Mouse (Mus musculus): ENCODE results near the gene Bpgm.
A peak's percentile ranks its signal among the peaks of the same experiment; 100 is the strongest.

Gene Bpgm

DNA sequence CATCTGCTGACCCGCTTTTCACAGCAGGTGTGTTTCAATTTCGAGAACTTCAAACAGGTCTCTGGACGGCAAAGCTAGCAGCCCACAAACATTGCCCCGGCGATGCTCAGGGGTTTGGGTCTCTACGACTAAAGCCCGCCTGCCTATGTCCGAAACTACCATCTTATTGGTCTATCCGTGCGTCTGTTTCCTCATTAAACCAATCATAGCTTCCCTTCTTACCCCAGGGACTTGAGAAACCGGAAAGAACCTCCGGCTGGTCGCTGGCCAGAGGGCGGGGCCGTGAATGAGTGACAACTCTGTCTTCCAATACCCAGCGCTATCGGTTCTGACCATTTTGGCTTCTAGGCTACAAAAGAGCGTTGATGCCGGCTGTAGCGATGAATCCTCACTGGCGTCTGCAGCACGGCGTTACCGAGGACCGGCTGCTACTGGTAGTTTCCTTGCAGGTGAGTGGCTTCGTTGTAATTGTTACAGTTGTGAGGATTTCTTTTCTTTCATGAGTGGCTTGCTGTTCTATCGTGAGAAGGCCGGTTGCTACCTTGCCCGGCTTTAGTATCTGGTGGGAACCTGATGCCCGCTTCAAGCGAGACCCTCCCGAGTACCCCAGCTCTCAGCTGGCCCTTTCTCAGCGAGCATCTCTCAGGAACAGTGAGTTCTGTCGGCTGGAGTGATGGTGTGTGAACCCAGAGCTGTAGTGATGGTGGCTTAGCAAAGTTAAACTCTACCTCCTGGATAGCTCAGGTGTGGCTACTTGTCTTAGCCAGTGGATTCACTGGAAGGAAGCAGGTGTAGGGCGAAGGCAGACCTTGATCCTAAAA, at the start of gene Bpgm:
Gene Bpgm, plus strand, starts transcription at position 234 of the 821 bp plus-strand sequence.
- DNase-seq (ENCODE audit: low read depth, low spot score), result peak; percentile 97

DNA sequence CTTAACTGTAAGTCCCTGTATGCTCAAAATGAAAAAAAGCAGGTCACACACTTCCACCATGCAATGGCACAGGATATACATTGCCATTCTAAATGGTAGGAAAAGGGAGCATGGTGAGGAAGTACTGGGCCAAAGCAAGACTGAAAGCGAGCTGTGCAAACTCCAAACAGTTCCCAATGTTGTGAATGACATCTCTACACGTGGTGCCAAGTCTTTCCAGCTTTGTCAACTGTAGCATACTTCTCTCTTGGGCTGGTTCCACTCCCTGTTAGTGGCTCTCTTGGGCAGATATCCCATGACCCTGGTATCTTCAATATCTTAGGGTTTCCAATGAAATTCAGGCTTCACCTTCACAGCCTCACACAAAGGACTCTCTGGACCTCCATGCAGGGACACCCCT, 37.0 kb upstream of the Bpgm start:
- no peak for DNase-seq (ENCODE audit: low read depth, low spot score)

DNA sequence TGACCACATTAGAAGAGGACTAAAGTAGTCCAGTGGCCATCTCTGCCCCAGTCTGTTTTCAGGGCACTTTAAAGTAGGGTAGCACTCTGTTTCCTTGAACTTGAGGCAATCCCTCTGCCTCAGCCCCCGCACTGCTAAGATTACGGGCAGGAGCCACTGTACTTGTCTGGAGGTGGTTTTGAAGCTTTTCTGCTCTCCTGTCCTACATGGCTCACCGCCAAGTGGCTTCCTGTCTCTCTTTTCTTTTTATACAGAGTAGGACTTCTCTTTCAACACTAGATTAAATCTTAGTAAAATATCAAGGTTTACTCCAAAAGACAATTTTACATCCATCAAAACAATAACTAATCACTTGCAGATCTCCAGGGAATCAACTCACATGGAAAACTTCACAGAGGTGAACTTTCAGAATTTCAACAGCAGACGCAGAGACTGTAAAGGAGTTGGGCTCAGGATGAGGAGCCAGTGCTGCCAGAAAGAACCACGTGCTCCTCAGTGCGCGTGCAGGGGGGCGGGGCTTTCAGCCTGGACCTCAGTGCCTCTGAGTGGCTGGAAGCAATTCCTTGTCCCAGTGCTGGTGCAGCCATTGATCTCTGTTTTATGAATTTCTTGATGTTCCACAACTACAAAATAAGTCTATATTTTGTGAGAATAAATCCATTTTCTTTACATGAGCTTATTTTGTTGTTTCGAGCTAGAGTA, 34.3 kb upstream of the Bpgm start:
- no peak for DNase-seq (ENCODE audit: low read depth, low spot score)

DNA sequence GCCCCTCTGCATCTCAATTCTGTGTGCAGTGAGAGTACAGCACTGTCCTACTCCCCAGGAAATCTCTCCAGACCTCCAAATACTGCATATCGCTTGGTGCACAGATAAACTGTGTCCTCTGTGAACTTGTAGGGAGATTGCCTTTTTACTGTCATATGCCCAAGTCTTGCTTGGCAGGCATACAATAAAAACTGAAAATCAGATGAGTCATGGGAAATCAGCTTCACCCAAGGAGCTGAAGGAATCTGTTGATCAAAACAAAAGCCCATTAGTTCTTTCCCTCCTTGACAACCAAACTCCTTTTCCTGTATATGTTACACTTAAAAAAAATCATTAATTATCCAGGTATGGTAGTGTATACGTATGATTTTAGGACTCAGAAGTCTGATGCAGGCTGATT, 32.2 kb upstream of the Bpgm start:
- DNase-seq (ENCODE audit: low read depth, low spot score), result no peak

DNA sequence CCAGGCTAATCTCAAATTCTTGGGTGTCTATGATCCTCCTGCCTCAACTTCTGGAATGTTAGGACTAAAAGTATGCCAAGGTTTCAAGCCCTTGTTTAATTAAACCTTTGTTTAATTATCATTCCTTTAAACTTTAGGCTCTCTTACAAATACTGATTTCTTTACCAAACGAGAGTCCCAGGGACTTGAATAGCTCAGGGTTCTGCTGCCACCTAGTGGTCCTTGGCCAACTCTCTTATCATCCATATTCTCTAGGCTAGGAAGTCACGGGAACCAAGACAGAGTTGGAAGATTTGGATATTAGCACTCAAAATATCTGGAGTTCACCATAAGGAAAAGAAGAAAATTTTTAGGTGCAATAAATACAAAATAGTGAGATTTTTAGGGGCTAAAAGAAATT, 28.0 kb upstream of the Bpgm start:
- DNase-seq (ENCODE audit: low read depth, low spot score), result peak; percentile 51

DNA sequence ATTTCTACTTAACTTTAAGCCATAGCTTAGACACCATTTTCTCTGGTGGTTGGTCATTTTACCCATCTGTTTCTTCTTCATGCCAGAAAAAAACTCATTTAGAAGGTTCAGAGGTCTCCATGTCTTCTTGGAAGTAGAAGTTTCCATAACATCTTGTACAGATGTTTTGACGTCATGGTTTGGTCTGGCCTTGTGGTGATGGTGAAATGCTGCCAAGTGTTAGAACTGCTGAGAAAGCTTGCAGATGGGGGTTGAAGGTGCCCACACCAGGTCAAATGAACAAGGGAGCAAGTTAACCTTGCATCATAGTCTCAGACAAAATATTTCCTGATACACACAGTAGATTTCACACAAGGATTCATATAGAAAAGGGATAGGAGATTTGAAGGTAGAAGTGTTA, 27.3 kb upstream of the Bpgm start:
- no peak for DNase-seq (ENCODE audit: low read depth, low spot score)

DNA sequence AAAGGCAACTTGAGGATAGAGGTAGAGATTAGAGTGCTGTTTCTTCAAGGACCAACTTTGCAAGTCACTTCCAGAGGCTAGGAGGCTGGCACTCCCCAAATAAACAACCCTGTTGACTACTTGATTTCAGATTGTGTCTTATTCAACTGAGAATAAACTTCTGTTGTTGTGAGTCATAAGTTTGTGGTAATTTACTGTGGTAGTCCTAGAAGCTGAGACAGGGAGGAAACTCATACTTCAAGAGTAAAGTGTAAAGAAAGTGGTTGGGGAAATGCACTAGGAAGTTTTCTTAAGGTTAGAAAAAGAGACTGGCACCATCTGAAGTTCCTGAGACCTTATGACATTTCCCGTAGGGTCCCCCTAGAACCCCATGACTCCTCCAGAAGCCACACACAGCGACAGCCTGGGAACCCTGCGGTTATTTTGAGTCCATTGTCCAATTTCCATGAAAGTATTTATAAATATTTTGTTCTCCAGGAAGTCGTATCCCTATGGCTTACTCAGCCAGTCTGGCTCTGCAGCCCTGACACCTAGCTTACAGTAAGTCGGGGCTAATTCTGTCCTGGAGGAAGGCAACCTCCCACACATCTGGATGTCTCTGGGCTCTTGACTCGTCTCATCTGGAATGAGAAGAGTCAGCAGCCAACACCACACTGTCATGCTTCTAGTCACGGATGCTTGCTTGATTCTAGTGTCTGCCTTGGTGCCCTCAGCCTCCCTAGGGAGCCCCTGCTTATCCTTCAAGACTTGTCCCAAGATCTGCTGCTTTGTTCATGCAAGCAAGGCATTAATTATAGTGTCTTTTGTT, 22.8 kb upstream of the Bpgm start:
- no peak for DNase-seq (ENCODE audit: low read depth, low spot score)

DNA sequence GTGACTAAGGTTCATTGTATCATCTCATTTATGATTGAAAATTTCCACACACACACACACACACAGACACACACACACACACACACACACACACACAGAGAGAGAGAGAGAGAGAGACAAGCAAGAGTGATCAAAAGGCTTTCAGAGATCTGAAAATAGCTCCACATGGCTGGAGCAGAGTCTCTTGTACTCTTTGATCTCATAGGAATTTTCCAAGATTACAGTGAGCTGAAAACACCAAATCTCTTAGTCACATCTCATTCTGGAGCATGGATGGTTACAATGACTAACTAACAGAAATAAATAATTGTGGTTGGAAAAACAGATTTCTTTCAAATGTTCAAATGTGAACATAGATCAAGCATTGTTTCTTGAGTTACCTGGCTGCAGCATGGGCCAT, 16.6 kb upstream of the Bpgm start:
- no peak for DNase-seq (ENCODE audit: low read depth, low spot score)

DNA sequence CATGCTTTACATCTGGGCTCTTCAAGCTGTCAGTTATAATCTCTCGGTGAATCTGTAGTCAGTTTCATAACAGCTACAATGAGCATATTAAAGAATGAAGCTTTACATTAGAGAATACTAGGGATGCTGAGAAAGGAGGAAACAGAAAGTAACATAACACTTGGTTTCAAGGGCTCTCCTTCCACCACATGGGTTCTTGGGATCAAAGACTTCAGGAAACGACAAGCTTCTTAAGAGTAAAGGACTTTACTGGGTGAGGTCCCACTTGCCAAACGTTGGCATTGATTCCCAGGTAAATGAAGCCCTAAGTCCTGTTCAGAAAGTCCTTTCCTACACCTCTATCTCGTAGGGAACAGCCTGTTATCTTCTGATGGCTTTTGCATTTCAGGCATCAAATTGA, 15.4 kb upstream of the Bpgm start:
- DNase-seq (ENCODE audit: low read depth, low spot score), result no peak

DNA sequence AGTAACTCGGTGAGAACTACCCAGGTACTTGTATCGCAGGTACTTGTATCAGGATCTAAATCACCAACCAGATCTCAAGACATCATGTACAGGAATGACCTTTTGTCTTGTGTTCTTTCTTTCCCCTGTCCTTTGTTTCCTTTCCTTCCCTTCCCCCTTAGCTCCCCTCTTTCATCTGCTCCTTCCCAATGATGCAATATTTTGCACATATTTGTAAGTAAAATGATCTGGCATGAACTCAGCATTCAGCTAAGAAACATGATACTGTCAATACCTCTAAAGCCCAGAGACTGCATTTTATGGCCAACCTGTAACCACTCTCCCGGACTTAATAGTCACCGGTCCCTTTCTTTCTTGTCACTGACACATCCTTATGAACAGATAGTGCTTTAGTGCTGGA, 12.4 kb upstream of the Bpgm start:
- DNase-seq (ENCODE audit: low read depth, low spot score), result no peak

DNA sequence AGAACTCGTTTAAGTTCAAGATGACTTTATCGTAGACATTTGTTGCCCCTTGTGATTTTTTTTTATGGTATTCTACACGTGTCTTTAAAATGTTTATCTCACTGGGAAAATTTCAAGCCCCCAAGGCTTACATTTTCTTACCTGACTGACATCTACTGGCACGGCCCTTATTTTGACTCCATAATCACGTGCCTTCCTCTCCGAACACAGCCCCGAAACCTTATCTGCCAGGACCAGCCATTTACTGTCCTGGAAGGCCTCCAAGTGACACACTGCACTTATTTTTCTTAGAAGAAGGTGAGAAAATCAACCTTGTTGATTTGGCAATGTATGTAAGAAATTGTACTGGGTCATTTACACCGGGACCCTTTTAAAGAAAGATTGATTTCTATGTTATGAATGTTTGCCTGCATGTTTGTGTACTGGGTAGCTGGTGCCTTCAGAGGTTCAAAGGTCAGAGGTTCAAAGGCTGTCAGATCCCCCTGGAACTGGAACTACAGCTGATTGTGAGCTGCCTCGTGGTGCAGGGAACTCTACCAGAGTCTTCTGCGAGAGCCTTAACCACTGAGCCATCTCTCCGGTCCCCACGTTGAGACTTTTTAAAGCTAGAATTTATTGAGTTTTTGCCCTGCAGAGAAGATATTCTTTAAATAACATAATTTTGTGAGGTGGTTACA, 4.4 kb upstream of the Bpgm start:
- DNase-seq (ENCODE audit: low read depth, low spot score), result no peak

DNA sequence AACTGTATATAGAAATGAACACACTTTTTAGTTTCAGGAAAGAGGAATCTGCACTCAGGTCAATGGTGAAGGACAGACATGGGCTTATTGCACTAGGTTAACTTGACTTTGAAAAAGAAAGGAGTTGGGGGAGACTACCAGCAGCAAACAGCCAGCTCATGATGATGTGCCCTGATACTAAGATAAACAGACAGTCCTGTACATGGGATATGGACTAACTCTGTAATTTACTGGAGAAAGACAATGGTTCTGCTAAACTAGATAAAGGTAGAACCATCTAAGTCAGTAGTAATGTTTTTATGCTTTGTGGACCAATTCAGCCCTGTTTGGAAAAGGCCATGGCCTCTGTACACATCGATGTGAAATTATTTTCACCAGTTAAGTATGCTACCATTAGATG, 2.7 kb upstream of the Bpgm start:
- no peak for DNase-seq (ENCODE audit: low read depth, low spot score)

DNA sequence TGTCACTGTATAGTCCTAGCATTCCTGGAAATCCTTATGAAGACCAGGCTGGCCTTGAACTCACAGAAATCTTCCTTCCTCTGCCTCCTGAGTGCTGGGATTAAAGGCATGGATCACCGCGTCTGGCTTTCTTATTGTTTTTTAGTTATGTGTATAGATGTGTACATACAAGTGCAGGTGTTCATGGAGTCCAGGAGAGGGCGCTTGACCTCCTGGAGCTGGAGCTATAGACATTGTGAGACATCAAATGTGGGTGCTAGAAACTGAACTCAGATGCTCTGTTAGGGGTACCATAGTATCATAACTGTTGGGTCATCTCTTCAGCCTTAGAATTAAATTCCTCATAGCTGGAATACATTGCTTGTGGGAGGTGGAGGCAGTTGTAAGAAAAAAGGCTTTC, 2.0 kb upstream of the Bpgm start:
- no peak for DNase-seq (ENCODE audit: low read depth, low spot score)

DNA sequence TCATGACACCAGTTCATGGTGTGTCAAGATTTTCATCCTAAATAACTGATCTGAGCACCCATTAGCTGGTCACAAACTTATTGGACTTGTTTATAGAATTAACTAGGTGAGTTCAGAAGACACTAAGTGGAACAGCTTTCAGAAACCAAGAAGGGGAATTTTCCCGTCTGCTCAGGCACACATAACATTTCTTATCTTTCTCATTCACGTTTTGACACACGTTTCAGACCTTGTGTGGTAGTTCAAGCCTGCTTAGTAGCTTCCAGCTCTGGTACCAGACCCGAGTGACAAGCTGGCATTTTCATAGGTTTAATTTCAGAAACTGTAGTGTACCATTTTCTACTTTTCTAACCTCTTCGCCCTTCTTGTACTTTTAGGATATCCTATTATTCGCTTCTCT, 616 bp upstream of the Bpgm start:
- DNase-seq (ENCODE audit: low read depth, low spot score), result no peak

DNA sequence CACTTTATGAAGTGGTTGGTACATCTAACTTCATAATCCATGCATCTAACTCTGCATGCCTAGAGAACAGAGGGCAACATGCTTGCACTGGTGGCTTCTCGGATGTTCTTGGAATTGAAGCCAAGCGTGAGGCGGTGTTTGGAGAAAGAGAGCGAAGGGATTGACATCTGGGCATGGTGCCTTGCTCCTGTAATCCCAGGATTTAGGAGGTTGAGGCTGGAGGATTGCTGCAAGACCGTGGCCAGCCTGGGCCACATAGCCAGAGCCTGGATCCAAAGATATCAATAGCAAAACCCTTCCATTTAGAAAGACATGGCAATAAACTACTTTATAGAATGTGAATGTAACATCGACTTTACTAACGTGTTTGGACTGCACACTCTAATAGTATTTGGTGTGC, 2.0 kb downstream of the Bpgm start:
- no peak for DNase-seq (ENCODE audit: low read depth, low spot score)

DNA sequence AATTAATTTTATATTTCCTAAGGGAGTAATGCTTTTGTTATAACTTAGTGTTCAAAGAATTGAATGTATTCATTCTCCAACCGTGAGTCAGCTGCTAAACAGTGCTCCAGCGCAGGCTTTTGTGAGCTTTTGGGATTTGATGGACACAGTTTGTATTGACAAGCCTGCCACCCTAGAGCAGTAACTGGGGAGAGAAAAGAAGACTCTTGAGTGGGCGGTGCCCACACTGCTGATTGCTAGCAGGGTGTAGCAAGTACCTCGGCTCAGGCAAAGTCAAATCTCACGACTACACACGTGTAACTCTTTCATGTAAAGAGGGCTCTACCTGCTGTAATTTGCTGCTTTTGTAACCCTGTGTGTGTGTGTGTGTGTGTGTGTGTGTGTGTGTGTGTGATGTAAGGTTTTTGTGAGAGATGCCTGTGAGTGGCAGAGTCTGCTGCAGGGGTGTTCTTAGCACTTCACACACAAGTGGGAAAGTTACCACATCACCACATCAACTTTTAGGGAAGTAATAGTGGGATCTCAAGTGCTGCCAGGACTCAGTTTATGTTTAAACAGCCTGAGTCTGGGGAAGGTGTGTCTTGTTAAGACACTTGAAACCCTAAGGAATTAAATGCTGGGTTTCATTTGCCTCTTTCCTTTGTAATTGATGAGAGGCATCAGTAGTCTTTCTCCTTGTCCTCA, 2.8 kb downstream of the Bpgm start:
- DNase-seq (ENCODE audit: low read depth, low spot score), result no peak

DNA sequence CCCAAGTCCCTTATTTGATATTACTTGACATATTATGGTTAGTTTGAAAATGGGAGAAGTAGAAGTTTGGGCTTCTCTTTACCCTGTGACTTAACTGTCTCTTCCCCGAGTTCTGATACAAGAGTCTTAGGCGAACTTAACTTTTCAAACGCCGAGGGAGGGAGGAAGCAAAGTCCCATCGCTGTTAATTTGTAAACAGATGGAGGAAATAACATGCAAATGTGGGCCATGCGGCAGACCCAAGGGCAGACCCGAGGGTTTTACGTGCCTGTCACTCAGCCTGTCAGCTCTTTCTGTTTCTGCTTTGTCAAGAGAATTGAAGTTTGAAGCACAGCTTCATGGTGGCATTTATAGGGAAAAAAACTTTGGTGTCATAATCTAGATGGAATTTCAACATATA, 3.5 kb downstream of the Bpgm start:
- DNase-seq (ENCODE audit: low read depth, low spot score), result no peak

DNA sequence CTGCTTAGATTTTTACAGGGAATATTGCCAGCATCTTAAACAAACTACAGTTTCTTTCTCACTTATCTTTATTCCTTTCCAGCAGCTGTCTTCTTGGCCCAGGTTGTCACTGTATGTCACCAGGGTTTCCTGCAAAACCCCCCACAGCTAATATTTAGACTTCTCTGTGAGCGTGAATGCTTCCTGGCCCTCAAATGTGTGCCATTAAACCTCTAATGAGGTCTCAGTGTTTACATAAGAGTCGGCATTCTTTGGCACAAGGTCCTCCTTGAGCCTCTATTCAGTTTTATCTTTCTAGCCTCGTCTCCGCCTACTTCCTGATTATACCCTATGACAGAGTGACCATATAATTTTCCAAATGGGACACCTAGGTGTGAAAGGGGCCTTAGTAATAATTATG, 4.7 kb downstream of the Bpgm start:
- no peak for DNase-seq (ENCODE audit: low read depth, low spot score)

DNA sequence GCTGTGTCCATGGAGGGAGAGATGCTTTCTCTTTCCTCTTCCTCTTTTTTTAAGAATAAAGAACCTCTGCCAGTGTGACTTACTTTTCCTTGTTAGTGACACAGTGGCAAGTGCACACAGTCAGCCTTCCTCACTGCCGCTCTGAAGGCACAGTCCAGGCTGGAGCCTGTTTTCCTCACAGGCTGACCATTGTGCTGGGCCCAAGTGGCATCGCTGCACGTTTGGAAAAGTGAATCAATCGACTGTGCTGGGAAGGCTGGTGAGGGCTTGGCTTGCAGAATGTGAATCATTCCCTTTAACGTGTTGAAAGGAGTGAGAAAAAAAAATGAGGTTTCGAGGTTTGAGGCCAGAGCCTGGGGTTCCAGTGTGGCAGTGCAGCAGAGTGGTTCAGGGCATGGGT, 5.3 kb downstream of the Bpgm start:
- no peak for DNase-seq (ENCODE audit: low read depth, low spot score)

DNA sequence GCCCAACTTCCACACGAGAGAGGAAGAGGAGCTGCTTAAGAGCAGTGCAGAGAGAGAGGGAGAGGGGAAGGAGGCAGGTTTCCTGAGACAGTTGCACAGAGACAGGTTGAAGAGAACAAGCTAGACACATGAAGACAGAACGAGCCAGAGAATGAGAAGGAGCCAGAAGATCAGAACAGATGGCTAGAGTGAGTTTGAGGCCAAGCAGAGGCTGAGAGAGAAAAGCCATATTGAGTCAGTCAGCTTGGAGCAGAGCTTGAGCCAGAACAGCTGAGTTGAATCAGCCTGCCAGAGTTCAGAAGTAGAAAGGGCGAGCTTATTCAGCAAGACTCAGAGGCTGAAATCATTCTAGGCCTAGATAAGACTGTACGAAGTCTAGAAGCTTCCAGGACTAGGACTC, 6.8 kb downstream of the Bpgm start:
- DNase-seq (ENCODE audit: low read depth, low spot score), result no peak

DNA sequence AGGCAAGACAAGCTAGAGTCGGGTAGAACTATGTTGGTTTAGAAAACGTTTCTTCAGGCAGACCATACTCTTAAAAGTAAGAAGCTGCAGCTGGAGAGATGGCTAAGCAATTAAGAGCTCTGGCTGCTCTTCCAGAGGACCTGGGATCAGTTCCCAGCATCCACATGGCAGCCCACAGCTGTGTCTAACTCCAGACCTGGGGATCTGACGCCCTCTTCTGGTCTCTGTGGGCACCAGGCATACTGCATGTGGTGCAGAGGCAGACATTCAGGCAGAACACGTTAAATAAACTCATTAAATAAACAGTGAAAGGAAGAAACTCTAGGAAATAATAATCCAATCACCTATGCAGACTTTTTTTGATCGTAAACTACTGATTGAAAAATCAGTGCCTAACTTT, 7.4 kb downstream of the Bpgm start:
- DNase-seq (ENCODE audit: low read depth, low spot score), result no peak

All from retina, adult 2 months (tissue).